Mouse (Mus musculus): ENCODE measurements around the gene Rln1. TPM values are rescaled to one million over a fixed set of nuclear protein-coding genes. Genes with fewer than 3 reads are reported as not detected.

Gene Rln1
- total and polyA plus RNA-seq, 3 experiments: not detected

DNA sequence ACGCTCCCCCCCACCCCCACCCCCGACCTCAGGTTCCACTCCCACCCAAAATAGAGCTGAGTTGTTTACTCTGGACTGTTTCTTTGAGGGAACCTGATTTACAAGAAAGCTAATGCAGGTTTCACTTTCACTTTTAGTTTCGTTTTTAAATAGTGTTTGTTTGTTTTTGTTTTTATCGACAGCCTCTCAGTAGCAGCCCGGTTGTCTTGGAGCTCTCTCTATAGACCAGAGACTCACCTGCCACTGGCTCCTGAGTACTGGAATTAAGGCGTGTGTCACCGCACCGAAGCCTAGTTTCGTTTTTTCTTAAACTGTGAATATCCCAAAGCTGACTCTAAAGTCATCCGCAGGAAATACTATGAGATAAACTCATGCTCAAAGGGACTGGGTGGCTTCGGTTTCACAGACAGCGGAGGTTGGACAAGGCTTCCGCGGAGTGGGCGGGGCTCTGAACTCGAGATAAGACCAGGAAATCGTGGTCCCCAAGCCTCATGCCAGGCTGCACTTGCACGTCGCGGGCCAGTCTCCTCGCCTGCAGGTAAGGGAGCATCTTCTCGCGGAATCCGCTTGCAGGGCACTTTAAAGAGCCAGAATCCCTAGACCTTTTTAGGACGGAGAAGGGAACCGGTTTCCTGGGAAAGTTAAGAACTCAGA, 32.6 kb upstream of the Rln1 start, which contains the start of the genes Plgrkt and Cd274 (continued):
- TF ChIP-seq GABPA (IDR thresholded peaks at IDR 0.05; ENCODE audit: insufficient replicate concordance, low read depth, low read length) (no peak), TCF12 (IDR thresholded peaks at IDR 0.05; ENCODE audit: low read depth, low read length) (peak; percentile 66), POLR2A (IDR thresholded peaks at IDR 0.05; ENCODE audit: low read depth, low read length) (peak; percentile 95), USF1 (IDR thresholded peaks at IDR 0.05; ENCODE audit: low read depth, low read length) (no peak), CTCF (conservative IDR thresholded peaks at IDR 0.05 in 1 of 2, IDR thresholded peaks at IDR 0.05 in 1 of 2; ENCODE audit: low read depth in 2 of 2, low read length in 2 of 2) (no peak), ELF1 (IDR thresholded peaks at IDR 0.05; ENCODE audit: low read depth, low read length) (peak; percentile 83), POLR2AphosphoS2 (IDR thresholded peaks at IDR 0.05; ENCODE audit: low read depth, low read length) (peak; percentile 88), CHD1 (IDR thresholded peaks at IDR 0.05; ENCODE audit: low read depth, low read length) (peak; percentile 20; the same call in 1 of the 2 replicates), JUN (IDR thresholded peaks at IDR 0.05; ENCODE audit: insufficient read depth, low read depth, low read length) (no peak), NRF1 (IDR thresholded peaks at IDR 0.05; ENCODE audit: low read depth, low read length) (no peak), ZC3H11A (IDR thresholded peaks at IDR 0.05; ENCODE audit: low read depth, low read length) (no peak), IRF4 (IDR thresholded peaks at IDR 0.05; ENCODE audit: low read depth, low read length) (peak; percentile 81), HCFC1 (IDR thresholded peaks at IDR 0.05; ENCODE audit: low read depth, low read length) (no peak), UBTF (IDR thresholded peaks at IDR 0.05; ENCODE audit: low read depth, low read length) (no peak), MAFK (IDR thresholded peaks at IDR 0.05; ENCODE audit: insufficient replicate concordance, low read length) (no peak), MAZ (IDR thresholded peaks at IDR 0.05; ENCODE audit: low read depth, low read length) (no peak; the same call in 1 of the 2 replicates), E2F4 (IDR thresholded peaks at IDR 0.05; ENCODE audit: insufficient replicate concordance, low read depth, low read length) (no peak), MYC (IDR thresholded peaks at IDR 0.05; ENCODE audit: low read depth, low read length) (peak; percentile 76; the same call in 1 of the 2 replicates), CHD2 (IDR thresholded peaks at IDR 0.05; ENCODE audit: low read length) (peak; percentile 38), SIN3A (IDR thresholded peaks at IDR 0.05; ENCODE audit: low read length) (peak; percentile 90)

DNA sequence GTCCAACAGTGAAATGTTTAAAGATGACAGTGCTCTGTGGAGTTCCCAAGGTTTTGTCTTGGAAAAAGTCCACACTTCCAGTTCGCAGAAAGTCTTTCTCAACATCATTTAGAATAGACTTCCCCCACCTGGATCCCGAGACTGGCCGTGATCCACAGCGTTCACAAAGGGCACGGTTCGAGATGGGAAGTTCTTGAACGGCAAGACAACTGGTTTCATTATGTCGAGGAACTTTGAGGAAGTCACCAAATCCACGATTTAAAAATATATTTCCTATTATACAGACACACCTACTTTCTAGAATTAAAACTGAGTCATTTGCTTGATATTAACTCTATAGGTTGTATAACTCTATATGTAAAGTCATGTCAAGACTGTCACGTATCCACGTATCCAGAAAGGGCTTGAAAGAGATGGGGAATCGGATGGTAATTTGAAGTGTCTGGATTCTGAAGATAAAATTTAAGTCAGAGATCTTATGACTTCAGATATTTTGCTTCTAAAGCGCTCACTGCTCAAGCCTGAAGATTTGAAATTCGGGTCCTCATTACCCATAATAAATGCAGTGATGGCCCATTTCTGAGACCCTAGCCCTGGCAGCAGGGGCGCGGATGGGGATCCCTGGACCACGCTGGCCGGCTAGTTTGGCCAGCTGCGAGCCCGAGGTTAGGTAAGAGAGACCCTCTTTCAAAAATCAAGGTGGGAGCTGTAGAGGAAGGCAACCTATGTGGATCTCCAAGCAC, 31.9 kb upstream of the Rln1 start:
- no peaks in the 10 kb centered on the region for H3K27me3 ChIP-seq (replicated peaks)
- H3K36me3 ChIP-seq (replicated peaks in 1 of 2; ENCODE audit: control insufficient read depth in 1 of 2, insufficient read depth in 1 of 2, low read length in 1 of 2): peaks cover 0 to 8% of the 10 kb centered on the region in 2 experiments
- H3K4me2 ChIP-seq (ENCODE audit: insufficient read depth, low read depth, poor library complexity, severe bottlenecking): peak overlapping the region; percentile 83
- peak overlapping the region; percentile 67 for H3K27ac ChIP-seq (ENCODE audit: insufficient read depth, low read depth)
- peak; percentile 8; the same call in 1 of the 2 replicates for TF ChIP-seq BHLHE40 (IDR thresholded peaks at IDR 0.05; ENCODE audit: low read depth, low read length)
- no peak for TF ChIP-seq MEF2A (IDR thresholded peaks at IDR 0.05; ENCODE audit: borderline replicate concordance, low read depth, low read length)
- TF ChIP-seq CHD2 (IDR thresholded peaks at IDR 0.05; ENCODE audit: low read length): no peak
- TF ChIP-seq MYC (IDR thresholded peaks at IDR 0.05; ENCODE audit: low read depth, low read length): no peak
- no peak for TF ChIP-seq POLR2A (IDR thresholded peaks at IDR 0.05; ENCODE audit: low read depth, low read length)
- no peak for TF ChIP-seq MAZ (IDR thresholded peaks at IDR 0.05; ENCODE audit: low read depth, low read length)
- TF ChIP-seq TCF12 (IDR thresholded peaks at IDR 0.05; ENCODE audit: low read depth, low read length): no peak
- no peak for TF ChIP-seq RCOR1 (conservative IDR thresholded peaks at IDR 0.05; ENCODE audit: low read depth, low read length)
- peak; percentile 16; the same call in 1 of the 2 replicates for TF ChIP-seq ETS1 (conservative IDR thresholded peaks at IDR 0.05; ENCODE audit: low read depth, low read length)
- TF ChIP-seq GABPA (IDR thresholded peaks at IDR 0.05; ENCODE audit: insufficient replicate concordance, low read depth, low read length): no peak
- TF ChIP-seq ZKSCAN1 (IDR thresholded peaks at IDR 0.05; ENCODE audit: borderline replicate concordance, low read depth, low read length): no peak
- peak overlapping the region; percentile 55 to 85 (median 70) for H3K4me3 ChIP-seq (replicated peaks in 1 of 3; ENCODE audit: low read depth in 2 of 3, low read length in 2 of 3, poor library complexity in 1 of 3)
- no peaks in the 10 kb centered on the region for H3K9me3 ChIP-seq (replicated peaks; ENCODE audit: low read length)
- H3K79me2 ChIP-seq (replicated peaks; ENCODE audit: control insufficient read depth, extremely low read depth, insufficient read depth, poor library complexity, severe bottlenecking): peaks cover 27% of the 10 kb centered on the region
- in situ Hi-C loops (cut with MboI; ENCODE audit: low pct_ligation_motif_present, low pct_unique_long_range_greater_than_20kb, low sequenced_read_pairs): loop anchor here (5.0 to 25.0 kb wide), 3 partner anchors 56 to 579 kb away; partner anchors contain the start of genes 9930021J03Rik and Ranbp6
- dilution Hi-C loops (cut with MboI; ENCODE audit: extremely low pct_ligation_motif_present, extremely low pct_unique_long_range_greater_than_20kb, low sequenced_read_pairs): no loop called here
- H3K4me1 ChIP-seq (ENCODE audit: control insufficient read depth in 1 of 2, insufficient read depth in 2 of 2): peaks cover 18 to 42% of the 10 kb centered on the region in 2 experiments
- DNase-seq (ENCODE audit: extremely low read depth): no peak
- H3K9ac ChIP-seq (ENCODE audit: insufficient read depth, low read depth): peak overlapping the region; percentile 72
